Mouse (Mus musculus) T-helper 1 cell (primary cell): Measurements from ENCODE around the gene Kmo.

ENCODE experiments used
- in situ Hi-C: fragments of 300-600 bp; cut with MboI, MseI; formaldehyde crosslinking; loops from one replicate; pipeline ENCODE4 v1.15.1; 2025; ENCODE audit warnings: high pct_unique_total_duplicates

Gene Kmo

GRCm38 (mm10) chr1:175692997-175693361 is 72.8 kb downstream of the Kmo start:
- in situ Hi-C loops: loop anchor here (5.0 to 25.0 kb wide), 3 partner anchors 61 to 1119 kb away; partner anchors contain the start of genes Cep170, Exo1 and Sdccag8

GRCm38 (mm10) chr1:175693429-175693960 is 73.3 kb downstream of the Kmo start:
- in situ Hi-C loops: loop anchor here (5.0 to 25.0 kb wide), 3 partner anchors 61 to 1119 kb away; partner anchors contain the start of genes Cep170, Exo1 and Sdccag8

- in situ Hi-C loops: loop anchor here (25.0 kb wide), 1 partner anchor 1114 kb away; the partner anchor contains the start of genes Cep170 and Sdccag8
Measured at GRCm38 (mm10) chr1:175698293-175698692, 78.1 kb downstream of the Kmo start, which contains the start of gene Wdr64. TSS of gene Wdr64 (plus strand) at chr1:175698593.

- in situ Hi-C loops: loop anchor here (25.0 kb wide), 1 partner anchor 1113 kb away; the partner anchor contains the start of genes Cep170 and Sdccag8
Measured at GRCm38 (mm10) chr1:175699375-175699774, 79.2 kb downstream of the Kmo start.

GRCm38 (mm10) chr1:175699796-175700195 is 79.6 kb downstream of the Kmo start:
- in situ Hi-C loops: loop anchor here (25.0 kb wide), 1 partner anchor 1113 kb away; the partner anchor contains the start of genes Cep170 and Sdccag8

- in situ Hi-C loops: no loop called here
Measured at GRCm38 (mm10) chr1:175701145-175701544, 81.0 kb downstream of the Kmo start.

GRCm38 (mm10) chr1:175707599-175707998 is 87.4 kb downstream of the Kmo start:
- in situ Hi-C loops: no loop called here

- in situ Hi-C loops: no loop called here
Measured at GRCm38 (mm10) chr1:175708013-175708412, 87.8 kb downstream of the Kmo start.
